Mouse (Mus musculus) forelimb bud, embryonic 11.5 days (tissue): Measurements from ENCODE around the gene Paqr5.

Source experiments
- DNase-seq: peaks from one replicate; pipeline ENCODE4 v3.0.0-alpha.2; 2012; ENCODE audit warnings: low read depth, low spot score

Paqr5 gene

DNA sequence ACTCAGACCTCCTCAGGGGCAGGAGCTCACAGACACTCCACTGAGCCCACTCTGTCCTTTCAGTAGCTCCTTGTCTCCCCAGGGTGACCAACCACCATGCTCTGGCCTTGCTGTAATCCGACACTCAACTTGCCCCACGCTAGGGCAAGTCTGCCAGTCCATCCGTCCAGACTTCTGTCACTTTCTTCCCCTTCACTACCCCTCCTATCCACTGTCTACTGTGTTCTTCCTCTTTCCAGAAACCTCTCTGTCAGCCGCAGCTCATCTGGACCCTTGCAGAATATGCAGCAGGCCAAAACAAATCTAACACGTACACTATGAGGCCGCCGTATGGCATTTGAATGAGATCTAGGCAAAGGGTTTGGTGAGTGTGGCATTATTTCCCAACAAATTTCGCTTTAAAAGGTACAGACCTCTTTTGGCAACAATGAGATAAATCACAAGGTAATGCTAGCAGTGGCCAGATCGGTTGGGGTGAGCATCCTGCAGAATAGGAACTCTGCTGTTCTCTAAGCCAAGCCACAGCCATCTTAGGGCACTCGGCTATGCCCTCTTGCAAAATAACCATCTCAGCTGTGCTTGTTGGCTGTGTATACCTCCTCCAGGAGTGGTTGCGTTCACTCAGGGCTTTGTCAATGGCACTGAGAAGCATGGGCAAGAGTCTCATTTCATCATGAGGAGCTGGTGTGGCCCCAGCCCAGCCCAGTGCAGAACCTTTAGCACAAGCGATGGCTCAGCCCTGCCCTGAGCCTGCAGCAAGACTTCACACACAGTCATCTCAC, 13.1 kb downstream of the Paqr5 start:
- no peak for DNase-seq

DNA sequence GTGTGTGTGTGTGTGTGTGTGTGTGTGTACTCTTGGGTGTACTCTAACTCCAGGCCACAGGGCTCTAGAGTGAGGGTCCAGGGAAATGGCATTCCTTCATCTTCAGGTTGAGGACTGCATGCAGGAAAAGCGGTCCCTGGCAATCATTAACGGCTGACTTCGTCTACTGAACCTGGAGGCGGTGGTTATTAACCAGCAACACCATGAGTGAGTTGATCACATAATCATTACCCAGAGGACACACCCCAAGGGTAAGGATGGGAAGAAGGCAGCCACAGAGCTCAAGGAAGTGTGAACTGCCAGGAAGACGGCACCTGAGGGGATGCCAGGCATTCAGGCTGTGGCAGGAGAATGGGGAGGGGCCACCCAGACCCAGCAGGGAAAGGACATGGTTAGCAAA, 18.3 kb downstream of the Paqr5 start:
- DNase-seq = no peak

DNA sequence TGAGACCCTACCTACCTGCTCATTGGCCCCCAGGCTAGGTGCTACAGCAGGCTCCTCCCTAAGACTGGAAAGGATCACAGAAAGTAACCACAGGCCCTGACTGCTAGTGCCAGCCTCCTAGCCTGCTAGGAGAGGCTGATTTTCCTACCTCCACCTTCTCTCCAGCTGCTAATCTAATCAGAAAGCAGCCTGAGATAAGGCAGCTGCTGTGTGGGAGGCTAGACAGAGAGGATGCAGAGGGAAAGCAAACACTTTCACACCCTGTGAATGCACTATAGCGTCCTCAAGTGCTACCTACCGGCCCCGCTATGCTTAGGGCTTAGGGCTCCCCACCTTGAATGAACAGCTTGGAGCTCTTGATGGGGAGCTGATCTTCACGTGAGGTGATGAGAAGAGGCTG, 19.6 kb downstream of the Paqr5 start:
- no peak for DNase-seq

DNA sequence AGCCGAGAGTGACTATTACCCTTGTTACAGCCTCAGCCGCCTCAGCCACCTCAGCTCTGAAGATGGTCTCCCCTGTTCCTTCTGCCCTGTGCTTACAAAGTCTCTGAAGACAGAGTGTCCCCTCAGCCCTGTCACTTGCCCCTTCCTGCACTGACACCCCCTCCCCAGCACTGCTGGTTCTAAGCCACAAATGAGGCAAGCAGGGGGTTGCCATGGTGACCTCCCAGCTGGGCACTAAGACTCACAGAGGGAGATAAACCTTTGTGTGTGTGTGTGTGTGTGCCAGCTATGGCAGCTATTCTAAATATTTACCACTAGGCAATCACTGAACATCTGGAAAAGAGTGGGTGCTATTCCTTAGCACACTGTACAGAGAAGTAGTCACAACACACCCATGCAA, 23.0 kb downstream of the Paqr5 start:
- no peak for DNase-seq

DNA sequence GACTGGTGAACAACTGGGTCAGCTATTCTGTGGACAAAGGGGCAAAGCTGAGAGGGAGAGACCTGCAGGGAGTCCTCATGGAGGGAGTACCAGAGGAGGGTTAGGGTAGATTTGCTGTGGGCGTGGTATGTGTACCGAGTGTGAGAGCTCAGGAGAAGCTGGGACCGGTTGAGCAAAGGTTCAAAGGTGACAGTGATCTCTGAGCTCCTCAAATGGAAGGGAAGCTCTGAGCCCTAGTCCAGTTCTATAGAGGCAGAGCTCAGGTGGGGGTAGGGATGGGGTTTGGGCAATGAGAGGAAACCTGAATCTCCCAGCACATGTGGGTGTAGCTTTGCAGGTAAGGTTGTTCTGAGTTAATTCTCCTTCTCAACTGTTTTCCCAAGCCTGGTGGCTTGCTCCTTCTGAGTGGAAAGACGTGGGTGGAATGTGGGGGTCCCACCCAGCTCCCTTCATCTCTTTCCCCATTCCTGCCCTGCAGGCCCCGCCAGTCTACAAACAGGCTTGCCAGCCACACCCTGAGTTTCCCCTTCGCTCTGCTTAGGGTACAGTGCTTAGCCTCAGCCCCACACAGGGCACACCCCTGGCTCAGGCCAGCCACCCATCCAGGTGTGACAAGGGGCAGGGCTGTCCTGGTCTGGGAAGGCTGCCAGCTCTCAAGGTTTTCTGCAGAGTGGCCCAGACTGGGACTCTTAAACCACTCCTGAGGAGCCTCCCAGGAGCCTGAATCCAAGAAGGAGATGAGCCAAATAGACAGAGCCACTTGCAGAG, 26.8 kb downstream of the Paqr5 start:
- no peak for DNase-seq

DNA sequence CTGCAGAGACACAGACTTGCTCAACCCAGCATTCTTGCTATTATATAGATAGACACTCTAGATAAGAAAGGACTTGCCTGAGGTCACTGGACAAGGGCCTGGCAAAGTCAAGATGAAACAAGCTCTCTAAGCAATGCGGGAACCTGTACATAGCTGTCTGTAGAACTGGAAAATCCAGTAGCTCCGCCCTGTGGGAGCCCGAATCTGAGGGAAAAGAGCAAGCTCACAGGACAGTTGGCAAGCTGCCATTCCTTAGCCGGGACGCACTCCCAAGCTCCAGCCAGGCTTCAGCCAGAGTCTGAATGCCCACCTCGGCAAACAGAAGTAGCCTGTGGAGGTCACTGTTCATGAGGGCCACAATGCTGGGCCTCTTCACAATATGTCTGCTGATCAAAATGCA, 28.8 kb downstream of the Paqr5 start:
- DNase-seq = no peak

DNA sequence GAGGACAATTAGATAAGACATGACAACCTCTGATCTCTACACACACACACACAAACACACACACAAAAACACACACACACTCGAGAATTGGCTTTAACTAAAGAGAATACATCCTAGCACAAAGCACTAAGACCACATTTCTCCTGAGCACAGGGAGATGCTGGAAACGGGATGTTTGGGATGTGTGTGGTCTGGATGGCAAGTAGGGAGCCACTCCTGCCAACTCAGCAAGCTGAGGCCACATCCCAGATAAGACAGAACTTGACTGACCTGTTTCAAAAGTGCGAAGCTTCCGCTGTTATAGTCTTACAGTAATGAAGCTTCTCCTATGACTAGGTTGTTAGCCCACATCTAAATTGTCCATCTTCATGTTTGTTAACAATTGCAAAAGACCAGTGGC, 35.5 kb downstream of the Paqr5 start:
- DNase-seq = no peak

DNA sequence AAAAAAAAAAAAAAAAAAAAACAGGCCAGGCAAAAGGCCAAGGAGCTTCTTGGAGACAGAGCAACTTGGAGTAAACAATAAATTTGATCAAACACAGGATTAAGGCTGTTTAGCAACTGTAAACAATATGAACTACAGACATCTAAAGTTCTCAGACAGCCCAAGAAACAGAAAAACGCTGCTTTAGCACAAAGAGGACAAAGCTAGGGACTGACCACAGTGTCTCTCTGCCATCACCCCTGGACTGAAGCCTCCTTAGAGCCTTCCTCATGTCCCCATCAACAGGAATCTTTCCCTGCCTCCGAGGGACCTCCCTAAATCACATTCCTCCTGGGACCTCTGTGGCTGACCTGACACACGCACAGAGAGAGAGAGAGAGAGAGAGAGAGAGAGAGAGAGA, 35.9 kb downstream of the Paqr5 start:
- DNase-seq = no peak

DNA sequence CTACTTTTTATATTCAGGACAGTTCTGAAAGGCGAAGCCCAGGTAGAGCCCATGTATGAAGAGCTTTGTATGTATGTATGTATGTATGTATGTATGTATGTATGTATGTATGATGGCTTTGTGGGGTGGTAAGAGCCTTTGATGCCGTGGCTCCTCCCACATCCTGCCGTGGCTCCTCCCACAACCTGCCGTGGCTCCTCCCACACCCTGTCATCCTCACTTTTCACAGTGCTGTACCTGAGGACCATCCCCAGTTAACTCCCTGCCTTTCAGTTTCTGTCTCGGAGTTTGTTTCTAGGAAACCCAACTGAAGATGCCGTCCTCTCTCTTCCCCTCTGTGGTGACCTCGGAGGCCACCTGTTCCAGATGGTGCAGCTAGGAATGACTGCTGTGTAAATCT, 40.6 kb downstream of the Paqr5 start:
- no peak for DNase-seq

DNA sequence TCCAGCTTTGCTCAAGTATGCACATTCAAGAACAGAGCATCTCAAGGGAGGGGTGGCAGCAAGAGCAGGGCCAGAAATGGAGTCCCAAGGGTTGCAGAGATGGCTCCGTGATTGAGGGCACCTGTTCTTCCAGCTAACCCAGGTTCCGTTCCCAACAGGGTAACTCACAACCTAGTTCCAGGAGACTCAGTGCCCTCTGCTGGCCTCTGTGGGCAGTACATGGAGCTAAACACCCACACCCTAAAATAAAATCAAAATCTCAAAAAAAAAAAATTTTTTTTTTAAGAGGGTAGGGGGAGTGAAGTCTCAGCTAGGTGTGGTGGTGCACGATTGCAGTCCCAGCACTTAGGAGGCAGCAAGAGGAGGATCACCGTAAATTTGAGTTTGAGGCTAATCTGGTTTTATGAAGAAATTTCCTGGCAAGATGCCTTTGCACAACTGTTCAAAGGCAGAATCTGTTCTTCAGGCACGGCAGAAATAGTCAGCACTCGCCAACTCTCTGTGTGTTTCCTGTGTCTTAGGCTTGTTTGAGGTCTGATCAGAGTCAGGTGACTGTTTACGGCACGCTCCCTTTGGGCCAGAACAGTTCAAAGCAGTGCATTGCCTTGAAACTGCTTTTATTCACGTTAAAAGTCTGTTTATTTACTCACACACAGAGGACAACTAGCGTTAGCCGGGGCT, 41.3 kb downstream of the Paqr5 start:
- DNase-seq = peak; percentile 25

DNA sequence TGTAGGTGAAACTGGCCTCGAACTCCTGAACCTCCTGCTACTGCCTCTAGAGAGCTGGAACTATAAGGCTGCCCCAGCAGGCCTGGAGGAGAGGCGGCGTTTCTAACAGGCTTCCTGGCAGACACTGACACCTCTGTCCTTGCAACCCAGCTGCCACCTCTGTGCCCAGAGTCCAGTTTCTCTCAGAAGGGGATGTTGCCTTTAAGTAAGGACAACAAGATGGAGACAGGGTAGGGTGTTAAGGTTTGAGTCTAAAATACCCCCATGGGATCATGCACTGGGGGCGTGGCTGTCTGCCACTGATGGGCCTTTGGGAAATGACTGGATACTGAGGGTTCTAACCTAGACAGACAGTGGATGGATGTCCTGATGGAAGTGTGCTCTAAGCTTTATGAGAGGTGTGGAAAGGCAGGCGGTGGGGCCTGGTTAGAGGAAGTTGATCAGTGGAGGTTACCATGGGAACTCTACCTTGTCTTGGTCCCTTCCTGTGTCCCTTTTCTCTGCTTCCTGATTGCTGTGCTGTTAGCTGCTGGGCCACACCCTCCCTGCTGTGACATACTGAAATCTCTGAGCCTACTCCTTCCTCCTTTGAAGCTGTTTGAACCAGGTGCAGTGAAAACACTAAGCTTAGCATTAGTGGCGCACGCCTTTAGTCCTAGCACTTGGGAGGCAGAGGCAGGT, 43.6 kb downstream of the Paqr5 start:
- no peak for DNase-seq

DNA sequence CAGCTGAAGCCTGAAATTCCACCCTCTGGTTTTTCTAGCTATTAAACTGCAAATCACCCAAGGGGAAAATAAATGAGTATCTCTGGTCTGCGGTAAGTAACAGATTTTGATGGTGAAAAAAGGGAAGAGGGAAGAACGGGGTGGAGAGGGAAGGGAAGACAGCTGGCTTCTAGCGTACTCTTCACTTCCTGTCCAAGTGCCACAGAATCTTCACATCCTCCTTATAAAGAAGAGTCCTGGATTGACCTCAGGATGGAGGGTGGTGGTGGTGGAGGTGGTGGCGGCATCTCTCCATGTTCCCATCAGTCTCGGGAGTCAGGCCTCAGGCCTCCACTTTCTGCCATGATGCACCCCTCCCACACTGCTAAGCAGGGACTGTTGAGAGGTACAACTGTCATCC, 44.8 kb downstream of the Paqr5 start:
- no peak for DNase-seq

DNA sequence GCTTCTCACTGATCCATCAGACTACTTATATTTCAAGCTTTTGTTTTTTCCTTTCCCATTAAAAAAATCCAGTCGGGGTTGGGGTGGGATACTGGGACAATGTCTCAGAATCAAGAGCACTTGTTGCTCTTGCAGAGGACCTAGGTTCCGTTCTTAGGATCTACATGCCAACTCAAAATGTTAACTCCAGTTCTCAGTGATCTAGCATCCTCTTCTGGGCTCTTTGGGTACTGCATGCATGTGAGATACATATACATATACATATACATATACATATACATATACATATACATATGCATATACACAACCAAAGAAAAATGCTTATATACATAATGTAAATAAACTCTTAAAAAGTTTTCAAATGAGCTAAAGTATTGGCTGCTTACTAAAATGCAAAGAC, 46.7 kb downstream of the Paqr5 start:
- DNase-seq = no peak

DNA sequence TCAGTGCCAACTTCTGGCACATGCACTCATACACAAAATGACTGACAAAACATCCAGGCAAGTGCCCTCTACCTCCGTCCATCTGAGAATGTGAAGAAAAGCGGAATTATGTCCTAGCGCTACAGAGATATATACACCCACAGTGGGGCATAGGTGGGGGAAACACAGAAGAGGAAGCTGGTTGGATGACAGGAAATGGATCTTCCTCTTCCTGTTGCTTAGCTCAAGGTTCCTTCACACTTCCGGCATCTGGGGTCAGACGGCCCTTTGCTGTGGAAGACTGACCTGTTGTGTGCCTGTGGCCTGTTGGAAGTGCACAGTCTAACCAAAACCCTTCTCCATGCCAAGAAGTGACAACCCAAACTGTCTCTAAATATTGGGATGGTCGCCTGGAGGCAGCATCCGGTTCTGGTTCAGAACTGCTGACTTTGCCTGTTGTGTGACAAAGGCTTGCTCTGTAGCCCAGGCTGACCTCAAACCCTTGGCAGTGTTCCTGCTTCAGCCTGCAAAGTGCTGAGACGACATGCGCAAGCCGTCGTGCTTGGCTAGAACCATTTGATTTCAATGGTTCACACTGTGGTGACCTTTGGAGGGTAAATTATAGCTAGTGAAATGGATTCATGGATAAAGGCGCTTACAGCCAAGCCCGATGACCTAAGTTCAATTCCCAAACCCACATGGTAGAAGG, 49.3 kb downstream of the Paqr5 start:
- no peak for DNase-seq

DNA sequence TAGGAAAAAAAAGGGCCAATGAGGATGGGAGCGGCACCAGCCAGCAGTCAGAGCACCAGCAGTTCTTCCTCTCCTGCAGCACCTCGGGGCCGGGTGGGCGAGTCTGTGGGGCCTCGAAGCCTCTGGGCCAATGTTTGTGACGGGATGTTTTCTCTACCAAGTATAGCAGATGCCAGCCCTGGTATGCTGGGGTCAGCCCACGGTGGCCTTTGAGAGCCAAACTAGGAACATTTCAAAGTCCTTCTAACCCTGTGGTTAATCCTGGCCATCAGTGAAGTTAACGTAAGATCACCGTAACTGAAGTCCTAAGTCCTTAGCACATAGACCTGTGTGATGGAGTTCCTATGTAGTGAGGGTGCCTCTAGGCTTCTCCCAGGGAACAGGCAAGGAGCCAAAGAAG, 54.6 kb downstream of the Paqr5 start:
- no peak for DNase-seq

DNA sequence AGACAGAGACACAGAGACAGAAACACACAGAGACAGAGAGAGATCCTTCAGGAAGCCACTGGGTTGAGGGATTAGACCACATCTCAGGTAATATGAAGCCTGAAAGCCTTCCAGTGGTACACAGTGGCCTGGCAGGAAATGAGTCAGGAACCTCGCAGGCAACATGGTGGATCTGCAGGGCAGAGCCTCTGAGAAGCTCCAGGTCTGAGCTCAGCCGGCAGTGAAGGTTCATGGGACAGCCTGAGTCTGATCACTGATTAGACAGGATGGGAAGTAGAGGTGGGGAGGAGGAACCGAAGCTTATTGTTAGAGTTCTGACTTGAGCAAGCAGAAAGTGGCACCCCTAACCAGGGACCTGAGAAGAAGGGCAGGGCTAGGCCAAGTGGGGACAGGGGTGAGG, 55.6 kb downstream of the Paqr5 start:
- no peak for DNase-seq

DNA sequence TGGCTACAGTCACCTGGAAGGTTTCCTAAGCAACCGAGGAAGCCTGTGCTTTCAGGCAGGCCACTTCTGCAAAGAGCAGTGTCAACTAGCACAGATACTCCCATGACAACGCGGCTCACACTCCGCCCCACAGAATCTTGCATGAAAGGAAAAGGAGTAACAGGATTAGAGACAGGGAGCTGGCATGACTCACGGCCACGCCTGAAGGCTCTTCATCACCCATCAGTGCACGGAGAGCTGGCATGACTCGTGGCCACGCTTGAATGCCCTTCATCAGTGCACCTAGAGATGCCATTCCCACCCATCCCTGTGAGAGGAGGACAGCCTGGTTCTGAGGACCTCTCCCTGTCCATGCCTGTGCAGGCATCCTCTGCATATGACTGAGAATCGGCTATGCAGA, 59.3 kb downstream of the Paqr5 start:
- no peak for DNase-seq

DNA sequence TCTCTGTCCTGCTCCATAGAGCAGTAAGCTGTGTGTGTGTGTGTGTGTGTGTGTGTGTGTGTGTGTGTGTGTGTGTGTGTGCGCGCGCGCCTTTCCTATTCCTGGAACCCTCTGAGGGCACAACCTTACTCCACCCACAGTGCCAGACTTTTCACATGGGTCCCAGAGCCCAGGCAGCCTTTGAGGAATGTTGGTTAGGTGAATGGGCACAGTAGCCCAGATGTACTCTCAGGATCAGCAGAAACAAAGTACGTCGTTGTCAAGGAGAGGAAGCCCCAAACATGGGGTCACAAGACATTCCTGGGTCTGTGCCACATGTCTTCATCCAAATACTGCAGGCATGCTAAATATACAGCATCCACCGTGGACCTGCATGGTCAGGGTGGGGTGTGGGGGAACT, 60.7 kb downstream of the Paqr5 start:
- DNase-seq = no peak

DNA sequence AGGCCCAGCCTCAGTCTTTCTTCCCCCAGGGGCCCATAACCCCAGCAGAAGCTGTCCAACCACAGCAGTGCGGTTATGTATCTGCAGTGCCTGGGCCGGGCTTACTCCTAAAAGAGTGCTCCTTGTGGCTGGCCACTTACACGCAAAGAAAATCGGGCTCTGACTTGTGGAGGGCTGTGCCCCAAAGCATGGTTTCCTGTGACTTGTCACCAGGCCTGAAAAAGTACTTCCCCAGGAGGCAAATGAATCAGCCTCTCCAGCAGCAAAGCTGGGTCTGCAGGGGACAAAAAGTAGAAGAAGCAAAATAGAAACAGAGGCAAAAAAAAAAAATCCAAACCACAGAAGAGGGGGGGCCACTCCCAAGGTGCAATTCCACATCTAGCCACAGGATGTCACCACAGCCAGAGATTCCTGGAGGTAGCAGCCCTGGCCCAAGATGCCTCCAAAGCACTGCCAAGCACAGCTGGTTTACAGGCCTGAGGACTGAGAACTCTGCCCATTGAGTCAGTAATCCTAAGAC, 61.2 kb downstream of the Paqr5 start:
- DNase-seq = peak; percentile 77

DNA sequence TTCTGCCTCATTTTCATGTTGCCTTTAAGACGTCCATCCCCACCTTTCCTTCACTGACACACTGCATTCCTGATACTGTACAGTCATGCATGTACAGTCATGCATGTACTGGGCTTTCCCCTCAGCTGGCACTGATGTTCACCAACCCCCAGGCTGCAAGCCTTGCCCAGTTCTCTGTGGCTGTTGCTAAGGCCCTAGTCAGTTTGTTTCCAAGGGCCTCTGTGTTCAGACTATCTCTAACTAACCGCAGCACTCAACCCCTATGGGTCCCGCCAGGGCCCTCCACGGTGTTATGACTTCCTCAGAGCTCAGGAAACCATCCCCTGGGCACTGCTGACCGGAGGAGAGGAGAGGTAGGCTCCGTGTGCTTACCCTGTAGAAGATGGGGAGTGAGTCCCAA, 63.3 kb downstream of the Paqr5 start:
- no peak for DNase-seq

DNA sequence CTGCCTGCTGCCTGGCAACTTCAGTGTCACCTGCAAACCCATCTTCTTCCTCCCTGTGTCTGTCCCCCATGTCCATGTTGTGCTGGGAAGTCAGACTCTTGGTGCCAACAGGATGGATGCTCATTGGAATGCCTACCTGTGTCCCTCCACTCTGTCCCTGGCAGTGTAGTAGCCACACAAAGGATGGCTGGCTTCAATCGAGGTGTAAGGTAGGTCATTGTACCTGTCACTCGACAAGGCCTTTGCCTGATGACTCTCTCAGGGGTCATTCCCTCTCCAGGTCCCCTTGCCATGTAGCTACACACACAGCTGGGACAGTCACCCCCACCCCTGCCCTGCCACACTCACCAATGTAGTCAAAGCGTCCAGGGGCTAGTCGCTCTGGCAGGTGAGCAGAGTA, 65.5 kb downstream of the Paqr5 start:
- no peak for DNase-seq
